Mouse (Mus musculus) erythroblast, embryonic 14.5 days (primary cell): Measurements from ENCODE around the gene Mpped2.

Experiments used
- GATA1 ChIP-seq: IDR thresholded peaks from 2 replicates; pipeline ENCODE4 v1.6.1; 2012; ENCODE audit warnings: low read length, inconsistent platforms, mixed read lengths
- TAL1 ChIP-seq: IDR thresholded peaks from 3 replicates; pipeline ENCODE4 v1.6.1; 2012; ENCODE audit warnings: low read length, inconsistent platforms, mixed read lengths

DNA sequence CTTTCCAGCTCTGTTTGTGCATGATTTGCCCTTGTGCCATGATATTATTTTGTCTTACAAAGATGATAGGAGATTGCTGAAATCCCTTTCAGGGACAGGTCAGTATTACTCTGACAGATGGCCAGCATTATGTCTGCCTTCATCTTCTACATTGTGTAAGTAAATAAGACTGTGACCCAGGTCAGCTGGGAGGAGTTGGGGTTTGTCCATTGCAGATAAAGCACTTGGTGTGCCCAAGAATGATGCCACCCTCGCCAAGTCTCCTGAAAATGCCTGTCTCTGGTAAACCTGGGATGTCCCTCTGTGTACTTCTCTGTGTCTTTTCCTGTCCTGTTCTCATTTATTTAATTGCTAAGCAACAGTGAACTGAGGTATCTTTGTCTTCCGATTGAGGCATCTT is 177.8 kb downstream of the Mpped2 start:
- TF ChIP-seq TAL1 (no peak), GATA1 (no peak)
